Mouse (Mus musculus): ENCODE results near the gene Gprin1. TPM values are rescaled to one million over a fixed set of nuclear protein-coding genes. Genes with fewer than 3 reads are reported as not detected.
A peak's percentile ranks its signal among the peaks of the same experiment; 100 is the strongest.

Gprin1 gene
- total and polyA plus RNA-seq, 3 experiments: not detected

DNA sequence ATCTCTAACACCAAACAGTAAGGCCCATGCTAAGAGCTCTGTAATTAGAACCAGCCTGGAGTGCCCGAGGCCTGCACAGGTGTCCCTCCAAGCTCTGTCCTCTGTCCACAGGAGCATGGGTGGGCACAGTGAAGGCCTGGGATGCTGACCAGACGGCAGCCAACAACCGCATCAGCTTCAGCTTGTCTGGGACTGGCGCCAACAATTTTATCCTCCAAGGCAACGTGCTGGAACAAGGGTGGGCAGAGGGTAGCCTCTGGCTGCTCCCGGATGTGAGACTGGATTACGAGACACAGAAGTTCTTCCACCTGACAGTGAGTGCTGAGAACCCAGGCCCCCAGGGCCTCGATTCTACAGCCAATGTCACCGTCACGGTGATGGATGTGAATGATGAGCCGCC, 23.5 kb downstream of the Gprin1 start:
- no peak for DNase-seq (ENCODE audit: low read depth, low spot score)
- Histone ChIP-seq H3K27me3 (ENCODE audit: control insufficient read depth in 1 of 2, insufficient read depth in 2 of 2, low read length in 2 of 2) (no peaks in the 10 kb centered on the region), H3K79me2 (ENCODE audit: control insufficient read depth, insufficient read depth, low read length, poor library complexity) (no peaks in the 10 kb centered on the region), H3K36me3 (ENCODE audit: control insufficient read depth in 1 of 2, insufficient read depth in 2 of 2, low read length in 2 of 2) (no peaks in the 10 kb centered on the region), H3K9me3 (replicated peaks; ENCODE audit: insufficient read depth, low read length) (no peaks in the 10 kb centered on the region), H3K4me1 (ENCODE audit: control insufficient read depth in 1 of 2, insufficient read depth in 2 of 2, low read length in 2 of 2) (no peaks in the 10 kb centered on the region), H3K27ac (ENCODE audit: control insufficient read depth, low read depth, low read length) (no peak overlapping the region), H3K4me3 (ENCODE audit: control insufficient read depth in 1 of 2, insufficient read depth in 1 of 2, low read depth in 2 of 2, low read length in 2 of 2) (no peak overlapping the region), H3K9ac (ENCODE audit: control insufficient read depth, low read depth, low read length, poor library complexity, severe bottlenecking) (no peak overlapping the region)
- no peak for TF ChIP-seq SMC3 (IDR thresholded peaks at IDR 0.05; ENCODE audit: low read depth, low read length)
- no peak for TF ChIP-seq MEF2A (IDR thresholded peaks at IDR 0.05; ENCODE audit: extremely low read depth, insufficient replicate concordance, low read depth, low read length, poor library complexity, severe bottlenecking)
- no peak for TF ChIP-seq JUND (IDR thresholded peaks at IDR 0.05; ENCODE audit: low read depth, low read length)
- TF ChIP-seq E2F4 (IDR thresholded peaks at IDR 0.05; ENCODE audit: borderline replicate concordance, low read depth, low read length): no peak

DNA sequence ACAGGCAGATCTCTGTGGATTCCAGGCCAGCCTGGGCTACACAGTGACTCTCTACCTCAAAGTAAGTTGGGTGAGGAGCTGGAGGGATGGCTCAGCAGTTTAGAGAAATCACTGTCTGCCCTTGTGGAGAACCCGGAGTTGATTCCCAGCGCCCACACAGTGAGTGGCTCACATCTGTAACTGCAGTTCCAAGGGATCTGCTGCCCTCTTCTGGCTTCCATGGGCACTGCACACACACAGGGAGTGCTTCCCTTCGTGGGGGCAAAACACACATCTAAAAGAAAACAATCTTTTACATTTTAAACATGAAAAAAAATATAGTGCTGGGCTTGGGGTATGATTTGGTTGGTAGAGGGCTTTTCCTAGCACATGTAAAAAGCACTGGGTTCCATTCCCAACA, 26.5 kb downstream of the Gprin1 start:
- Histone ChIP-seq H3K9me3 (replicated peaks; ENCODE audit: insufficient read depth, low read length) (no peaks in the 10 kb centered on the region), H3K27me3 (ENCODE audit: control insufficient read depth in 1 of 2, insufficient read depth in 2 of 2, low read length in 2 of 2) (no peaks in the 10 kb centered on the region), H3K79me2 (ENCODE audit: control insufficient read depth, insufficient read depth, low read length, poor library complexity) (no peaks in the 10 kb centered on the region), H3K4me1 (ENCODE audit: control insufficient read depth in 1 of 2, insufficient read depth in 2 of 2, low read length in 2 of 2) (no peaks in the 10 kb centered on the region), H3K9ac (ENCODE audit: control insufficient read depth, low read depth, low read length, poor library complexity, severe bottlenecking) (no peak overlapping the region), H3K36me3 (ENCODE audit: control insufficient read depth in 1 of 2, insufficient read depth in 2 of 2, low read length in 2 of 2) (no peaks in the 10 kb centered on the region), H3K4me3 (ENCODE audit: control insufficient read depth in 1 of 2, insufficient read depth in 1 of 2, low read depth in 2 of 2, low read length in 2 of 2) (no peak overlapping the region), H3K27ac (ENCODE audit: control insufficient read depth, low read depth, low read length) (no peak overlapping the region)
- DNase-seq (ENCODE audit: low read depth, low spot score): peak; percentile 7
- TF ChIP-seq ZKSCAN1 (IDR thresholded peaks at IDR 0.05; ENCODE audit: low read depth, low read length): no peak
- TF ChIP-seq ZNF384 (IDR thresholded peaks at IDR 0.05; ENCODE audit: low read depth, low read length): no peak
- TF ChIP-seq MAZ (IDR thresholded peaks at IDR 0.05; ENCODE audit: low read depth, low read length): no peak
- TF ChIP-seq CTCF (IDR thresholded peaks at IDR 0.05 in 2 of 3, conservative IDR thresholded peaks at IDR 0.05 in 1 of 3; ENCODE audit: control insufficient read depth in 1 of 3, insufficient read depth in 1 of 3, low read depth in 2 of 3, low read length in 3 of 3, poor library complexity in 1 of 3, severe bottlenecking in 1 of 3): peak; percentile 14 to 36 (median 31); a peak in 4 of 6 replicates
- TF ChIP-seq E2F4 (IDR thresholded peaks at IDR 0.05; ENCODE audit: borderline replicate concordance, low read depth, low read length): no peak
- no peak for TF ChIP-seq MEF2A (IDR thresholded peaks at IDR 0.05; ENCODE audit: extremely low read depth, insufficient replicate concordance, low read depth, low read length, poor library complexity, severe bottlenecking)

DNA sequence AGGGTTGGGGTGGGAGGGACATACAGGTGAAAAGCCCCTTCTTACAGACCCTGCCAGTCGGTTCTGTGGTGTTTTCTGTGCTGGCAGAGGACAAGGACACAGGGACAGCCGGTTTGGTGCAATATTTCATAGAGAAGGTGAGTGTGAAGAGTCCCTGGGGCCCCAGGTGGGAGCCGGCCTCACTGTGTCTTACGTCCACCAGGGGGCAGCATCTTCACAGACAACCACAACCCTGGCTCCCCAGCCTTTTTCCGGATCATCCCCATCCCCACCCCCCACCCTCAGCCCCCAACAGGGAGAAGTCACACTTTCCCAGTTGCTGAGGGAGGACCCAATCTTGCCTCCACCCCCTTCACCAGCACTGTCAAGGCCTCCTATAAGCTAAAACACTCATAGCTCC, 32.8 kb downstream of the Gprin1 start:
- no peak for TF ChIP-seq RCOR1 (IDR thresholded peaks at IDR 0.05; ENCODE audit: low read depth, low read length)
- no peak for TF ChIP-seq UBTF (IDR thresholded peaks at IDR 0.05; ENCODE audit: borderline replicate concordance, insufficient read depth, low read depth, low read length)
- TF ChIP-seq TCF12 (IDR thresholded peaks at IDR 0.05; ENCODE audit: low read depth, low read length): no peak
- no peak for TF ChIP-seq ZNF384 (IDR thresholded peaks at IDR 0.05; ENCODE audit: low read depth, low read length)
- TF ChIP-seq SMC3 (IDR thresholded peaks at IDR 0.05; ENCODE audit: low read depth, low read length): peak; percentile 44
- peak; percentile 44 to 83 (median 57) for TF ChIP-seq CTCF (IDR thresholded peaks at IDR 0.05 in 2 of 3, conservative IDR thresholded peaks at IDR 0.05 in 1 of 3; ENCODE audit: control insufficient read depth in 1 of 3, insufficient read depth in 1 of 3, low read depth in 2 of 3, low read length in 3 of 3, poor library complexity in 1 of 3, severe bottlenecking in 1 of 3)
- peak; percentile 39 for TF ChIP-seq RAD21 (IDR thresholded peaks at IDR 0.05; ENCODE audit: low read depth, low read length)
- TF ChIP-seq E2F4 (IDR thresholded peaks at IDR 0.05; ENCODE audit: borderline replicate concordance, low read depth, low read length): no peak
- Histone ChIP-seq H3K9ac (ENCODE audit: control insufficient read depth, low read depth, low read length, poor library complexity, severe bottlenecking) (no peak overlapping the region), H3K36me3 (ENCODE audit: control insufficient read depth in 1 of 2, insufficient read depth in 2 of 2, low read length in 2 of 2) (no peaks in the 10 kb centered on the region), H3K27ac (ENCODE audit: control insufficient read depth, low read depth, low read length) (no peak overlapping the region), H3K4me1 (ENCODE audit: control insufficient read depth in 1 of 2, insufficient read depth in 2 of 2, low read length in 2 of 2) (no peaks in the 10 kb centered on the region), H3K79me2 (ENCODE audit: control insufficient read depth, insufficient read depth, low read length, poor library complexity) (no peaks in the 10 kb centered on the region), H3K9me3 (replicated peaks; ENCODE audit: insufficient read depth, low read length) (no peaks in the 10 kb centered on the region), H3K27me3 (ENCODE audit: control insufficient read depth in 1 of 2, insufficient read depth in 2 of 2, low read length in 2 of 2) (no peaks in the 10 kb centered on the region), H3K4me3 (ENCODE audit: control insufficient read depth in 1 of 2, insufficient read depth in 1 of 2, low read depth in 2 of 2, low read length in 2 of 2) (no peak overlapping the region)
- peak; percentile 21 for DNase-seq (ENCODE audit: low read depth, low spot score)
